Comparison of ENCODE assay signal across 9 mouse cellular contexts in the genomic region with DNA sequence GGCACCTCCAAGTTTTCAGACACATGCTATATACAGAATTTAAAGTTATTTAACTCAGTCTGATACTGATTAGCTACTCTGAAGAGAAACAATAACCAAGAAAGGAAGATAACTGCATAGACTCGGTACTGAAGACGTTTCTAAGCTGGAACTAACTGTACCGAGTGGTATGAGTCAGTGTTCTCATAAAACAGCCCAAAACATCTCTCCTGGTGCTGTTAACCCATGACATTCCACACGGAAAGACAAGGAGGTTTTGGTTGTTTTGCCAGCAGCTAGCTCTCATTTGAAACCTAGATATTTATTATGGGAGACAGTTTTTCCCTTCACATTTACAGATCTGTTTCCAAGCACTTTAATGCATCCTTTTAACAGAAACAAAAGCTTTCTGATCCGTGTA. TPM values are rescaled to one million over a fixed set of nuclear protein-coding genes. Genes with fewer than 3 reads are reported as not detected.
A peak's percentile ranks its signal among the peaks of the same experiment; 100 is the strongest.
DNase-seq lines count a peak whose midpoint lies in the region; ATAC-seq lines count a peak whose summit lies in the region.
"Had no signal": no experiment of that assay in that cellular context is flagged by ENCODE, and none has a peak within 500 bp of the region (broad histone marks: within the 10 kb centered on the region; RNA-seq: fewer than 3 reads in every experiment).

No protein-coding gene starts in this region.

- no peaks in the 10 kb centered on the region for H3K27me3 ChIP-seq in erythroblast, embryonic 14.5 days (ENCODE audit: control insufficient read depth)
- no peaks in the 10 kb centered on the region for H3K27me3 ChIP-seq in neural tube, embryonic 11.5 days (ENCODE audit: control insufficient read depth, insufficient read depth, low read length)
- no peaks in the 10 kb centered on the region for H3K27me3 ChIP-seq in limb, embryonic 11.5 days (ENCODE audit: control insufficient read depth, insufficient read depth, low read length)
- no peaks in the 10 kb centered on the region for H3K27me3 ChIP-seq in stomach, embryonic 14.5 days (ENCODE audit: control insufficient read depth, insufficient read depth, low read length)

- no peak for ATAC-seq in erythroblast, adult 5-6 weeks (replicated peaks; ENCODE audit: low FRiP score, poor library complexity, severe bottlenecking)
- no peak for ATAC-seq in neural tube, embryonic 11.5 days (ENCODE audit: insufficient read depth, low FRiP score, low TSS enrichment)
- no peak for ATAC-seq in limb, embryonic 11.5 days (ENCODE audit: insufficient number of reproducible peaks, low FRiP score, low TSS enrichment, low read depth)
- ATAC-seq in stomach, embryonic 14.5 days (ENCODE audit: insufficient number of reproducible peaks, insufficient read depth, low FRiP score, low read depth), result no peak

- H3K27ac ChIP-seq in neural tube, embryonic 11.5 days (ENCODE audit: low read depth, low read length), result no peak overlapping the region
- no peak overlapping the region for H3K27ac ChIP-seq in limb, embryonic 11.5 days (replicated peaks; ENCODE audit: low read depth, low read length)
- no peak overlapping the region for H3K27ac ChIP-seq in stomach, embryonic 14.5 days (ENCODE audit: low read length)

- peaks cover 92% of the 10 kb centered on the region for H3K4me1 ChIP-seq in erythroblast, embryonic 14.5 days (ENCODE audit: control insufficient read depth)
- H3K4me1 ChIP-seq in neural tube, embryonic 11.5 days (ENCODE audit: control insufficient read depth, insufficient read depth, low read length), result peaks cover 7% of the 10 kb centered on the region; the same call in 1 of the 2 replicates
- H3K4me1 ChIP-seq in limb, embryonic 11.5 days (ENCODE audit: control insufficient read depth, insufficient read depth, low read length), result peaks cover 3% of the 10 kb centered on the region; the same call in 1 of the 2 replicates
- peaks cover 7% of the 10 kb centered on the region; the same call in 1 of the 2 replicates for H3K4me1 ChIP-seq in stomach, embryonic 14.5 days (ENCODE audit: control insufficient read depth, insufficient read depth, low read length)

- 13% methylated on average over 5 of the region's 5 CpGs for WGBS in neural tube, embryonic 11.5 days
- WGBS in limb, embryonic 11.5 days, result 12% methylated on average over 5 of the region's 5 CpGs
- WGBS in stomach, embryonic 14.5 days, result 9% methylated on average over 5 of the region's 5 CpGs

- DNase-seq in neural tube, embryonic 11.5 days (ENCODE audit: low spot score), result no peak
- DNase-seq in neural tube, embryonic 10.5 days (ENCODE audit: extremely low spot score, low spot score), result no peak
- no peak for DNase-seq in limb, embryonic 11.5 days (ENCODE audit: low spot score)
- no peak for DNase-seq in adrenal gland, adult 8-10 months
- DNase-seq in gastrocnemius, postnatal 25 days, result no peak
- DNase-seq: cerebellum, adult 9-11 months had no signal

- H3K9ac ChIP-seq in neural tube, embryonic 11.5 days (ENCODE audit: low read length), result peak overlapping the region; percentile 23; the same call in 1 of the 2 replicates
- 0 out of 2 replicates have a peak overlapping the region, but pooled peaks have one; percentile 64 for H3K9ac ChIP-seq in limb, embryonic 11.5 days (ENCODE audit: low read length)
- H3K9ac ChIP-seq in stomach, embryonic 14.5 days (replicated peaks; ENCODE audit: low read depth, low read length), result peak overlapping the region; percentile 55; the same call in 1 of the 2 replicates

- peak overlapping the region; percentile 52 for H3K4me2 ChIP-seq in neural tube, embryonic 11.5 days (ENCODE audit: low read depth)
- H3K4me2 ChIP-seq in limb, embryonic 11.5 days (ENCODE audit: low read depth, severe bottlenecking), result peak overlapping the region; percentile 44
- H3K4me2 ChIP-seq in stomach, embryonic 14.5 days (replicated peaks; ENCODE audit: low read depth, low read length), result peak overlapping the region; percentile 73

- no peaks in the 10 kb centered on the region for H3K9me3 ChIP-seq in erythroblast, embryonic 14.5 days (ENCODE audit: control insufficient read depth, low read length)
- H3K9me3 ChIP-seq in neural tube, embryonic 11.5 days (ENCODE audit: control insufficient read depth, low read length), result no peaks in the 10 kb centered on the region
- no peaks in the 10 kb centered on the region for H3K9me3 ChIP-seq in limb, embryonic 11.5 days (ENCODE audit: control insufficient read depth, low read length)
- H3K9me3 ChIP-seq in stomach, embryonic 14.5 days (ENCODE audit: control insufficient read depth, low read depth, low read length), result no peaks in the 10 kb centered on the region

- peak overlapping the region; percentile 89 for H3K4me3 ChIP-seq in erythroblast, embryonic 14.5 days (replicated peaks)
- H3K4me3 ChIP-seq in neural tube, embryonic 11.5 days (ENCODE audit: low read depth, low read length), result peak overlapping the region; percentile 64
- peak overlapping the region; percentile 74 for H3K4me3 ChIP-seq in limb, embryonic 11.5 days (ENCODE audit: low read depth, low read length)
- peak overlapping the region; percentile 57 for H3K4me3 ChIP-seq in stomach, embryonic 14.5 days (ENCODE audit: low read depth, low read length)

- peaks cover 40% of the 10 kb centered on the region for H3K36me3 ChIP-seq in erythroblast, embryonic 14.5 days (ENCODE audit: control insufficient read depth)
- H3K36me3 ChIP-seq in neural tube, embryonic 11.5 days (ENCODE audit: control insufficient read depth, insufficient read depth, low read length), result no peaks in the 10 kb centered on the region
- no peaks in the 10 kb centered on the region for H3K36me3 ChIP-seq in limb, embryonic 11.5 days (ENCODE audit: control insufficient read depth, insufficient read depth, low read length)
- H3K36me3 ChIP-seq in stomach, embryonic 14.5 days (ENCODE audit: control insufficient read depth, insufficient read depth, low read length), result no peaks in the 10 kb centered on the region

RNA-seq across cellular contexts. Expression of gene Snx1, which starts 2.7 kb away (rescaled TPM):
- 11.0 and 14.6 TPM in 2 replicates for polyA plus RNA-seq in erythroblast, embryonic 14.5 days (2012)
- total RNA-seq in erythroblast, adult 5-6 weeks (2015; ENCODE audit: low replicate concordance), result 11.1 and 33.4 TPM in 2 replicates
- 44.0 and 54.1 TPM in 2 replicates for total RNA-seq in erythroblast, adult 5-6 weeks (2017; ENCODE audit: low replicate concordance)
- polyA plus RNA-seq in neural tube, embryonic 11.5 days (2014; fragmentation: Nextera tagmentation; extraction: Ambion mirVana), result 127 and 131 TPM in 2 replicates
- polyA plus RNA-seq in limb, embryonic 11.5 days (2014; fragmentation: Nextera tagmentation; extraction: Ambion mirVana), result 123 and 127 TPM in 2 replicates
- polyA plus RNA-seq in stomach, embryonic 14.5 days (2014; fragmentation: Nextera tagmentation; extraction: Ambion mirVana), result 125 TPM in 2 replicates
- 100 to 1,000 TPM; 116 to 172 (median 143) TPM for total RNA-seq in adrenal gland, adult 8-10 months (2022)
- total RNA-seq in gastrocnemius, postnatal 25 days (2021), result 10 to 100 TPM; 14.0 to 16.7 TPM

RNA-seq across cellular contexts. Expression of gene Ciao2a, which starts 2.8 kb away (rescaled TPM):
- 2.5 and 3.8 TPM in 2 replicates for polyA plus RNA-seq in erythroblast, embryonic 14.5 days (2012)
- total RNA-seq in erythroblast, adult 5-6 weeks (2015; ENCODE audit: low replicate concordance), result 71.7 and 81.5 TPM in 2 replicates
- total RNA-seq in erythroblast, adult 5-6 weeks (2017; ENCODE audit: low replicate concordance), result 37.1 and 66.1 TPM in 2 replicates
- polyA plus RNA-seq in neural tube, embryonic 11.5 days (2014; fragmentation: Nextera tagmentation; extraction: Ambion mirVana), result 126 and 131 TPM in 2 replicates
- polyA plus RNA-seq in limb, embryonic 11.5 days (2014; fragmentation: Nextera tagmentation; extraction: Ambion mirVana), result 177 and 178 TPM in 2 replicates
- 150 and 158 TPM in 2 replicates for polyA plus RNA-seq in stomach, embryonic 14.5 days (2014; fragmentation: Nextera tagmentation; extraction: Ambion mirVana)
- 10 to 100 TPM; 63.2 to 79.3 (median 71.1) TPM for total RNA-seq in adrenal gland, adult 8-10 months (2022)
- 10 to 100 TPM; 42.1 to 47.7 TPM for total RNA-seq in gastrocnemius, postnatal 25 days (2021)

RNA-seq across cellular contexts. Expression of gene Dapk2, which starts 34.4 kb away (rescaled TPM):
- 7.8 and 10.8 TPM in 2 replicates for polyA plus RNA-seq in erythroblast, embryonic 14.5 days (2012)
- 157 and 171 TPM in 2 replicates for total RNA-seq in erythroblast, adult 5-6 weeks (2015; ENCODE audit: low replicate concordance)
- 252 and 316 TPM in 2 replicates for total RNA-seq in erythroblast, adult 5-6 weeks (2017; ENCODE audit: low replicate concordance)
- polyA plus RNA-seq in neural tube, embryonic 11.5 days (2014; fragmentation: Nextera tagmentation; extraction: Ambion mirVana), result 3.1 and 3.4 TPM in 2 replicates
- 4.0 and 4.3 TPM in 2 replicates for polyA plus RNA-seq in limb, embryonic 11.5 days (2014; fragmentation: Nextera tagmentation; extraction: Ambion mirVana)
- polyA plus RNA-seq in stomach, embryonic 14.5 days (2014; fragmentation: Nextera tagmentation; extraction: Ambion mirVana), result 6.4 and 7.1 TPM in 2 replicates
- 1 to 10 TPM; 6.2 to 9.0 (median 8.1) TPM for total RNA-seq in adrenal gland, adult 8-10 months (2022)
- total RNA-seq in gastrocnemius, postnatal 25 days (2021), result 10 to 100 TPM; 25.7 to 27.9 TPM

RNA-seq across cellular contexts. Expression of gene Snx22, which starts 54.1 kb away (rescaled TPM):
- polyA plus RNA-seq in erythroblast, embryonic 14.5 days (2012), result 13.3 and 20.5 TPM in 2 replicates
- 35.7 and 39.1 TPM in 2 replicates for total RNA-seq in erythroblast, adult 5-6 weeks (2015; ENCODE audit: low replicate concordance)
- 58.5 and 59.1 TPM in 2 replicates for total RNA-seq in erythroblast, adult 5-6 weeks (2017; ENCODE audit: low replicate concordance)
- polyA plus RNA-seq in neural tube, embryonic 11.5 days (2014; fragmentation: Nextera tagmentation; extraction: Ambion mirVana), result 3.4 and 4.9 TPM in 2 replicates
- 2.3 and 2.9 TPM in 2 replicates for polyA plus RNA-seq in limb, embryonic 11.5 days (2014; fragmentation: Nextera tagmentation; extraction: Ambion mirVana)
- polyA plus RNA-seq in stomach, embryonic 14.5 days (2014; fragmentation: Nextera tagmentation; extraction: Ambion mirVana), result 1.4 TPM in 2 replicates
- 1 to 10 TPM in 1 of 4 experiments, under 1 TPM in 3; 0.09 to 1.1 (median 0.60) TPM for total RNA-seq in adrenal gland, adult 8-10 months (2022)
- under 1 TPM; 0.18 to 0.21 TPM for total RNA-seq in gastrocnemius, postnatal 25 days (2021)

Comparison
In these comparisons a context has a peak if more than half of its experiments do, and no peak if none do; other contexts are left out.
1. RNA of gene Ciao2a, which starts 2.8 kb away (polyA plus RNA-seq): 177 to 178 TPM in limb, embryonic 11.5 days, 150 to 158 TPM in stomach, embryonic 14.5 days and 126 to 131 TPM in neural tube, embryonic 11.5 days; 2.5 to 3.8 TPM in erythroblast, embryonic 14.5 days; every median in the first group is over 10 times any median in the second.
2. Peak in every context shown above with its lines, with median percentiles within 50 percentile points of each other: H3K4me3 ChIP-seq, H3K4me2 ChIP-seq and H3K9ac ChIP-seq.